Mouse (Mus musculus) urinary bladder, postnatal 14 days (tissue): Measurements from ENCODE around the gene Olfr876.
"Not testable (repeated sequence)": the region's sequence is repeated elsewhere in the genome, so short reads cannot be mapped to it uniquely, and the experiment has no call there.

Experiments
- DNase-seq: peaks from one replicate; pipeline ENCODE4 v3.0.0; 2021; ENCODE audit warnings: low spot score

Gene Olfr876

DNA sequence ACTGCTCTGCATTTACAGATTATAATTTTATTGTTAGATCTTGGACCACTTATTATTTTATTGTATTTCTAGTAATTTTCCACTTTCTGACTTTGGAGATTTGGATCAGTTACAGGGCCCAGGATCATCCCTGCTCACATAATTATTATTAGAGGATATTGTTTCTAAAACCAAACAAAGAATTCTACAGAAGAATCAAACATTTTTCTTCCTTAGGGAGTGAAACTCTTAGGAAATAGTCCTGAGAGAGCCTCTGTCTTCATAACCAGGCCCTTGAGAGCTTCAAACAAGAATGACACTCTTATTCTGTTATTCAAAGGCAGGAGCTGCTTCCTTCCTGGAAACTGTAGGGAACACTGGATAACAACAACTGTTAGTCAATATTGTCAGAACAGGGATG lies at the start of gene Olfr876:
Olfr876 (plus strand) TSS at position 301 of the 400 bp plus-strand sequence.
- no peak for DNase-seq

- DNase-seq = no peak
These were observed 41.1 kb upstream of the Olfr876 start for GRCm38 (mm10) chr9:37761728-37762127.

DNA sequence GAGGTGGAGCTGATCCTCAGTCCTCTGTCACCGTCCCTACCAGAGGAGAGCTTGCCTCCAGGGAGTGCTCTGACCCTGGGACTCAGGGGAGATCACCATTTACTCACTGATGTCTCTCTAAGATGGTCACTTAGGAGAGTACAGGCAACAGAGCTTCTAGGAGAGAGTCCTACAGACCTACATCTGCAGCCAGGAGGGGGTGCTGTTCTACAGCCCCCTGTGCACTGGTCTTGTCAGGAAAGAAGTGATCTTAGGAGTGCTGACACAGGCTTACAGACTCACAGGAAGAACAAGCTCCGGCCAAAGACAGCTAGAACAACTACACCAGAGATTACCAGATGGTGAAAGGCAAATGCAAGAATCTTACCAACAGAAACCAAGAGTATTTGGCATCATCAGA lies 40.3 kb upstream of the Olfr876 start:
- DNase-seq = no peak

GRCm38 (mm10) chr9:37770661-37771060 lies 32.2 kb upstream of the Olfr876 start:
- DNase-seq = no peak

- no peak for DNase-seq
These were observed 31.1 kb upstream of the Olfr876 start, which contains the start of gene Olfr875 for GRCm38 (mm10) chr9:37771759-37772158. Gene Olfr875 (plus strand): TSS chr9:37771857.

- DNase-seq = no peak
These were observed 20.0 kb upstream of the Olfr876 start for GRCm38 (mm10) chr9:37782766-37783260.

DNA sequence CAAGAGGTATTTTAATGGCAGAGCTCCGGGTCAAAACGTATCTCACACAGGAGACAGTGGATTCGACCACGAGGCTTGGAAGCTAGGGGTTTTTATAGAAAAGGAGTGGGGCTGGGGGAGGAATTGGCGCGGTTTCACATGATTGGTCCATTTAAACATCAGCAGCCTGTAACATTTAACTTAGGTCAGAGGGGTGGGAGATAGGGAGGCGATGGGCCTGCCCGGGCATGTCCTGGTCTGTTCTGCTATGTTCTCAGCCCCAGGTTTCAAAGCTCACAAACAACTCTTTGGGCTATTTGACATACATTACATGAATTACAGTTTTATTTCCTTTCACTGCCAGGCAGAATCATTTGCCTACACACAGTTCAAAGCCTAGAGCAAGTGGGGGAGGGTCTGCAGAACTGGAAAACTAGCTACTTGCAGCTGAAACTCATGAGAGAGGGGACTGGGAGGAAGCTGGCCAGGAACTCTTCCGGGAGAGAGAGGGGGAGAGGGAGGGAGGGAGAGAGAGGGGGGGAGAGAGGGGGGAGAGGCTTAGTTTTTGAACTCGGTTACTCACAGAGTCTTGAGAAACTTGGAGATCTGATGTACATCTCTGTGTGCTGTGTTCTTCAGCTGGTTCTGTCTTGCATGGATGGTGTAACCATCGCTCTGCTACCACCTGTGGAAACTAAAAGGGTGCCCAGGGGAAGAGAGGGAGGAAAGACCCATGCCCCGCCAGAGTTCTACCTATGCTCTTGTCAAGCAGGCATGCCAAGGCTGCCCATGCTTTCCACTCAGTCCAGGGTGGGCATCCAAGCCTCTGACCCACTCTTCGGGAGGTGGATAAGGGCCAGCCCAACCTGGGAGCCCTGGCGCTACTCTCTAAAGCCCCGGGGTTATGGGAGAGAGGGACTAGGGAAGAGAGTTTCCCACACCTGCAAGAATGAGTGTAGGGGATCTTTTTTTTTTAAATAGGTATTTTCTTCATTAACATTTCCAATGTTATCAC lies 19.1 kb upstream of the Olfr876 start:
- not testable (repeated sequence) for DNase-seq

DNA sequence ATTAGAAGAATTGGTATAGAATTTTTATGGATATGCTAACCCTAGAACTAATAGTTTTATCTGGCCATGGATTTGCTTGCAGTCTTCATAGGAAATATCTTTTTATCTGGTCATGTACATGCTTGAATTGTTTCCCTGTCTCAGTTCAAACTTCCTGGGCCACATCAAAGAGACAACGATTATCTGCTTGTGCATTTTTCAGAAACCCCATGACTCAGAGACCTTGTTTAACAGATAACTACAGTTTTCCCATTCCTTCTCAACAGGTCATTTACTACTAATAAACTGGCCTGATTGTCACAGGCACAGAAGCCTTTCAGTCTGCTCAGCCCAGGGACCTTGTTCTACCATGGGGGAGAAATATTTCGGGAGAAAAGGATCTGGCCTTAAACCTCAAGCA lies 16.4 kb upstream of the Olfr876 start:
- DNase-seq = no peak

DNA sequence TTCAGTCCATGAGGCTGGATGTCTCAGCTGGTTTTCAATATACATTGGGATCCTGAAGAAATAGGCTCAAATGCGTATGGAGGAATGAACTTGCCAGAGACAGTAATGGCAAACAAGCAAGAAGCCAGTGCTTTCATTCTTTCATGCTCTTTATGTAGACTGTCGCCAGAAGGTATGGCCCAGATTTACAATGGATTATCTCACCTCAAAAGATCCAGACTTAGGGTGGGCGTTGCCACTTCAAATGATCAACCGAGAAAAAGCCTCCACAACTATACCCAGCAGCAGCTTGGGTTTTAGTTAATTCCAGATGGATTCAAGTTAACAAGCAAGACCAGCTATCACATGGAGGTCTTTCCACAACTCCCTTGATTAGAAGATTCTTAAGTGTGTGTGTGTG lies 776 bp upstream of the Olfr876 start:
- no peak for DNase-seq

GRCm38 (mm10) chr9:37807235-37807634 lies 4.4 kb downstream of the Olfr876 start:
- DNase-seq = no peak

GRCm38 (mm10) chr9:37808456-37808855 lies 5.6 kb downstream of the Olfr876 start:
- no peak for DNase-seq

DNA sequence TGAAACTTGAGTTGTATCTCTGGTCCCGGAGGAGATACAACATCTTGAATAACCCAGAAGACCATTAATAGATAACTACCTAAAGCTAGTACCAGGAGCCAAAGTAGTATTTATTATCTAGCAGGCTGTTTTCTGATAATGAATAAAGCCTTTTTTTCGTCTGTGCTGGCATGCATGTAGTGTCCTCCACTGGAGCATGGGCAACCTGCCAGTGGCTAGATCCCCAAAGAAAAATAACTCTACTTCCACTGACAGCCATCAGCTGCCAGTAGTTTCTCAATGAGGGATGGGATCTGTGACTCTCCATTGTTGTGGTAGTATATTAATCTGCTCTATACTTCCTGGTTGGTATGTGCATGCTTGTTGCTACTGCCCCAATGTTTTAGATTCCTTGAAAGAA lies 6.1 kb downstream of the Olfr876 start:
- DNase-seq = no peak

DNA sequence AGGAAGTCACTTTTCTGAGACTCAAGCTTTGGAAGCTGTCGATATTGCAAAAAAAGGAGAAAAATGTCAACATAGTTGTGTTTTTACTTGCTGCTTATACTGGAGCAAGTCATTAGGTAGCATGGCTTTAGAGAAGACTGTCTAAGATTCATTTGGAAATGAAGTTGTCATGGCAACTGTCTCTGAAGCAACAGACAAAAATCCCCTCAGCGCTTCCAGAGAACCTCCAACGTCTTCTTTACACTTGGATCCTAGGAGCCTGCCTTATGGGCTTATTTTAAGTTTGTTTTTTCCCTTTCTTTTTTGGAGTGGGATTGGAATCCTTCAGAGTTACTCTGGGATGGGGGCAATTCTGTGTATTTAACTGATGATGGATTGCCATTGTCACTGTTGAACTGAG lies 11.9 kb downstream of the Olfr876 start:
- DNase-seq = no peak

DNA sequence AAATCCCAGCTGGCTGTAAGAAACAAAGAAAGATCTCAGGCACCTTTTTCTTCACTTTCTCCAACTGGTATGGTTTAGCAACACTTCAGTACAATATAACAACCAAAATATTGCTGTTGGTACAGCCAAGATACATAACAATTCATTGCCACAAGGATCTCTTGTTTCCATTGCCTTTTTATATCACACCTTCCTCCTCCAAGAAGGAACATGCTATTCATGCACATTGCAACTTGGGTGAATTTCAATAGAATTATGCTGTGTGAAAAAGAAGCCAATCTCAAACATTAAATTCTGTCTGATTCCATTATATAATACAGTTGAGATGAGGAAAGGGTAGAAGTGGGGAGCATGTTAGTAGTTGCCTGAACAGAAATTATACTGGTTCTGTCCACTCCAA lies 27.1 kb downstream of the Olfr876 start:
- DNase-seq = no peak

- DNase-seq = no peak
These were observed 30.5 kb downstream of the Olfr876 start for GRCm38 (mm10) chr9:37833341-37833740.

GRCm38 (mm10) chr9:37849267-37849666 lies 46.4 kb downstream of the Olfr876 start:
- no peak for DNase-seq

GRCm38 (mm10) chr9:37853969-37854368 lies 51.1 kb downstream of the Olfr876 start, which contains the start of gene Olfr877:
Gene Olfr877 (plus strand): TSS chr9:37854269.
- DNase-seq = no peak
